Mouse (Mus musculus) testis, adult 2 months (tissue): ENCODE measurements at regions not wholly inside any gene's neighbourhood (a gene's known extent, or its start where the extent isn't known, plus 50 kb on each side); places are given as distances from the start of the nearest gene placed in this dataset.

ENCODE experiments used
- CTCF ChIP-seq: fragments of 200-500 bp; IDR thresholded peaks from 2 replicates; pipeline ENCODE4 v1.5.1; 2012; ENCODE audit warnings: low read depth, mild to moderate bottlenecking, inconsistent platforms, low read length, moderate library complexity; ENCODE audit not compliant: control insufficient read depth, insufficient read depth, insufficient replicate concordance
- POLR2A ChIP-seq: fragments of 200-500 bp; IDR thresholded peaks from 2 replicates; pipeline ENCODE4 v1.6.1; 2012; ENCODE audit warnings: low read depth, mild to moderate bottlenecking, inconsistent platforms, low read length, moderate library complexity; ENCODE audit not compliant: control insufficient read depth

GRCm38 (mm10) chr10:39245141-39245540 lies 81.5 kb upstream of the Ccn6 start:
- TF ChIP-seq CTCF (no peak), POLR2A (no peak)
